Mouse (Mus musculus): ENCODE data around the gene Prkce.

GRCm38 (mm10) chr17:86532783-86533548 lies 365.4 kb downstream of the Prkce start:
- TF ChIP-seq CTCF (IDR thresholded peaks at IDR 0.05; ENCODE audit: low read depth) (no peak), EP300 (IDR thresholded peaks at IDR 0.05; ENCODE audit: low read depth) (no peak)
